Mouse (Mus musculus) heart, postnatal 0 days (tissue): Measurements from ENCODE around the gene Gpi1. TPM values are rescaled to one million over a fixed set of nuclear protein-coding genes. Genes with fewer than 3 reads are reported as not detected.
A peak's percentile ranks its signal among the peaks of the same experiment; 100 is the strongest.
"Not testable (repeated sequence)": the region's sequence is repeated elsewhere in the genome, so short reads cannot be mapped to it uniquely, and the experiment has no call there.

Experiments used
- ATAC-seq: fragments of 200-750 bp; cut with Nextera tagmentation; 2 replicates; pipeline ENCODE4 v1.8.0; 2017; ENCODE audit warnings: low read depth, moderate number of reproducible peaks, moderate library complexity; ENCODE audit not compliant: insufficient read depth
- DNase-seq: peaks from one replicate; pipeline ENCODE4 v3.0.0-alpha.2; 2016; ENCODE audit warnings: low spot score
- H3K27ac ChIP-seq: fragments of 300-500 bp; sonication (generic); 2 replicates; pipeline ENCODE4 v1.5.1; 2014; ENCODE audit warnings: low read depth, mild to moderate bottlenecking
- H3K27me3 ChIP-seq: fragments of 300-500 bp; sonication (generic); 2 replicates; pipeline ENCODE4 v1.6.1; 2014; ENCODE audit warnings: low read length, mixed read lengths; ENCODE audit not compliant: control insufficient read depth, insufficient read depth
- H3K36me3 ChIP-seq: fragments of 300-500 bp; sonication (generic); replicated peaks from 2 replicates; pipeline ENCODE4 v1.6.1; 2014; ENCODE audit warnings: low read length, mixed read lengths; ENCODE audit not compliant: control insufficient read depth, insufficient read depth
- H3K4me1 ChIP-seq: fragments of 300-500 bp; sonication (generic); 2 replicates; pipeline ENCODE4 v1.6.1; 2014; ENCODE audit warnings: antibody characterized with exemption; ENCODE audit not compliant: control insufficient read depth, insufficient read depth
- H3K4me2 ChIP-seq: fragments of 300-500 bp; sonication (generic); 2 replicates; pipeline ENCODE4 v1.6.1; 2014; ENCODE audit warnings: low read depth, mild to moderate bottlenecking, low read length, moderate library complexity
- H3K4me3 ChIP-seq: fragments of 300-500 bp; sonication (generic); 2 replicates; pipeline ENCODE4 v1.5.1; 2014; ENCODE audit warnings: low read depth, low read length
- H3K9ac ChIP-seq: fragments of 300-500 bp; sonication (generic); replicated peaks from 2 replicates; pipeline ENCODE4 v1.6.1; 2014; ENCODE audit warnings: low read depth, low read length, mixed read lengths
- H3K9me3 ChIP-seq: fragments of 300-500 bp; sonication (generic); replicated peaks from 2 replicates; pipeline ENCODE4 v1.6.1; 2016; ENCODE audit warnings: low read length; ENCODE audit not compliant: control insufficient read depth
- CTCF ChIP-seq: IDR thresholded peaks from 2 replicates; pipeline ENCODE4 v1.5.1; 2016; ENCODE audit warnings: antibody characterized with exemption, control low read depth, low read depth
- EP300 ChIP-seq: IDR thresholded peaks from 2 replicates; pipeline ENCODE4 v1.6.1; 2016; ENCODE audit warnings: antibody characterized with exemption, low read depth
- WGBS: fragments of 180-500 bp; shearing (Covaris S2); extraction: QIAGEN DNeasy Blood & Tissue Kit; methylation state at CpG from one replicate; pipeline ENCODE4 v1.1.7; 2014; 5-methylcytosine and 5-hydroxymethylcytosine counted together
- polyA plus RNA-seq: library from polyadenylated mRNA; unstranded; fragments of >200 nt; fragmentation: Nextera tagmentation; extraction: Ambion mirVana; gene quantifications from 2 replicates; pipeline ENCODE4 v1.2.1, GENCODE M21; 2015
- total RNA-seq: library from RNA; depleted of rRNA; stranded (reverse); fragments of >200 nt; gene quantifications from 2 replicates; pipeline ENCODE4 v1.2.3, GENCODE M21; 2014; ENCODE audit warnings: low replicate concordance

Gpi1 gene
- total and polyA plus RNA-seq, 2 experiments from 2014 or later, result 618 to 645 TPM

DNA sequence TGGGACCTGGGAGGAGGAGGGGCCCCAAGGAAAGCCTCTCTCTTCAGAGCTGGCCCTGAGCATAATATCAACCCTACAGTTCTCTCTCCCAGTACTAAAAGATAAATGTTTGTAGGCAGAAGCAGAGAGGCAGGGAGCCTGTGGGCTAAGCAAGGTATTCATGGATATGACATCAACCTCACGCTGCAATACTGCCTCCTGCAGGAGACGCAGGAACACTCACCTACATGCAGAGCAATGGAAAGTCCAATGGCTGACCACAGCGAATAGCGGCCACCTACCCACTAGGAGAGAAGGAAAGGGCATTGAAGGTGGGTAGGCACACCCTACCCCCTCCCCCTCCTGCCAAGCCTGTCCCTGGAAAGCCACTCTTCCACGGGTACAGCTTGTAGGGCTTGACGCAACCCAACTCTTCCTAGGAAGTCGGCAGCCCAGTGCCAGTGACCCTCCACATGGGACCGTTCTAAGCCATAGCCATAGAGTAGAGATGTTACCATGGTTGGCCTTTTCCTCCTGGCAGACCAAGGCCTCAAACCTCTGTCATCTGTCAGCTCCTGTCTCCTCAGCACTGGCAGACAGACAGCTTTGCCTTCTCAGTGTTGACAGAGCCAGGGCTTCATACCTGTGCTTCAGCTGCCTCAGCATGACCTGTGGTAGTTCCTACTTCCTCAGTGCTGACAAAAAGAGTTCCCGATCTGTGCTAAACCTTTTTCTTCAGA, 21.9 kb downstream of the Gpi1 start:
- ATAC-seq, result no peak
- WGBS, result 85% methylated on average over 9 of the region's 9 CpGs

GRCm38 (mm10) chr7:34206331-34206730, 23.8 kb downstream of the Gpi1 start:
- Histone ChIP-seq H3K4me2 (no peak overlapping the region), H3K27me3 (no peaks in the 10 kb centered on the region), H3K36me3 (peaks cover 100% of the 10 kb centered on the region), H3K9me3 (no peaks in the 10 kb centered on the region), H3K4me1 (no peaks in the 10 kb centered on the region), H3K27ac (no peak overlapping the region), H3K4me3 (no peak overlapping the region), H3K9ac (no peak overlapping the region)
- ATAC-seq, result no peak
- TF ChIP-seq EP300, result no peak
- 94% methylated on average over 6 of the region's 6 CpGs for WGBS
- DNase-seq, result no peak

More for the DNA sequence above, 21.9 kb downstream of the Gpi1 start:
- DNase-seq, result no peak
- TF ChIP-seq EP300 (no peak), CTCF (peak; percentile 27; the same call in 1 of the 2 replicates)
- H3K4me3 ChIP-seq, result no peak overlapping the region
- no peak overlapping the region for H3K27ac ChIP-seq
- H3K27me3 ChIP-seq, result no peaks in the 10 kb centered on the region
- H3K4me2 ChIP-seq, result no peak overlapping the region
- no peaks in the 10 kb centered on the region for H3K4me1 ChIP-seq
- H3K9me3 ChIP-seq, result no peaks in the 10 kb centered on the region
- peaks cover 100% of the 10 kb centered on the region for H3K36me3 ChIP-seq
- H3K9ac ChIP-seq, result no peak overlapping the region

DNA sequence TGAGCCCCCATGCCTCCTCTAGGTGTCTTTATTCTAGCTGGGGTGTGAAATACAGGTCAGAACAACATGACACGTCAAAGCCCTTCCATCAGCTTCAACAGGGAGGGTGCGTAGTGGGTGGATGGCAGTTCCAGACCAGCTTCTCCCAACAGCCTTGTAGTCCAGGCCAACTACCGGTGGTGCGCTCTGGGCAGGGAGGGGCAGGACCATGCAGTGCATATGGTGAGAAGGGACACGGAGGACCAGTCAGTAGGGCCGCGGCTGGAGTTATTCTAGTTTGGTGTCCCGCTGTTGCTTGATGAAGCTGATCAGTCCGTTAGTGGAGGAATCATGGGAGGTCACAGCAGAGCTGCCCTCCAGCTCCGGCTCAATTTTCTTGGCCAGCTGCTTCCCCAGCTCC, 28.0 kb downstream of the Gpi1 start:
- peaks cover 67% of the 10 kb centered on the region for H3K36me3 ChIP-seq
- not testable (repeated sequence) for ATAC-seq, H3K9me3 ChIP-seq, H3K27ac ChIP-seq, H3K4me2 ChIP-seq, H3K9ac ChIP-seq, H3K4me3 ChIP-seq, H3K4me1 ChIP-seq, H3K27me3 ChIP-seq, DNase-seq
- WGBS, result 87% methylated on average over 10 of the region's 10 CpGs

DNA sequence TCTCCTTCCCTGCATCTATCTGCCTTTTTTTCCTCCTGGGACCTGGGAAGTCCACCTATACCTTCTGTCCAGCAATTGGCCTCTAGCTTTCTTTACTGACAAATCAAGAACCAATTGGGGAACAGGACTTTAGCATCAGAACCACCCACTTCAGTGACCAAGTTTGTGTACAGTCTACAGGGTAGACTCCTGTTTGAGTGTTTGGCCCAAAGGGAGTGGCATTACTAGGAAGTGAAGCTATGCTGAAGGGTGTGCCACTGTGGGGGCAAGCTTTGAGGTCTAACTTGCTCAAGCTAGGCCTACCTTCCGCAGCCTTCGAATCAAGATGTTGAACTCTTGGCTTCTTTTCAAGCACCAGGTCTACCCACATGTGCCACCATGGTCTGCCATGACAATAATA, 29.3 kb downstream of the Gpi1 start:
- H3K27me3 ChIP-seq, result no peaks in the 10 kb centered on the region
- WGBS, result 100% methylated on average over 2 of the region's 2 CpGs

DNA sequence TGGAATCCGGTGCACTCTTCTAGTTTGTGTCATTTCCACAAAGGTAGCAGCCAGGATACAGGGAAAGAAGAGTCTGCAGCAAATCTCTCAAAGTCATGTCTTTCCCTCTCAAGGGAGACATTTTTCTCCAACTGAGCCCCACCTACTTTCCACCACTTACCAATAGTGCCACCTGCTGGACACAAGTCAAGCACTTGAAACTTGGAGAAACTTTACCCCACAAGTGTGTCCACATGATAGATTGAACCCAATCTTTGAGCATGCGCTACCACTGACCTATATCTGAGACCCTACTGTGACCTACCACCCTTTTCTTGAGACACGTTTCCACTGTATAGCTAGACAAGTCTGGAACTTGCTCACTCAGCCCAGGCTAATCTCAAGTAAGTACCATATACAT, 31.8 kb downstream of the Gpi1 start:
- Histone ChIP-seq H3K27me3 (no peaks in the 10 kb centered on the region), H3K4me2 (no peak overlapping the region), H3K36me3 (peaks cover 33% of the 10 kb centered on the region), H3K9me3 (no peaks in the 10 kb centered on the region), H3K4me1 (peaks cover 8% of the 10 kb centered on the region; the same call in 1 of the 2 replicates), H3K27ac (no peak overlapping the region), H3K9ac (no peak overlapping the region), H3K4me3 (no peak overlapping the region)
- 43% methylated on average over 3 of the region's 3 CpGs for WGBS
- DNase-seq (no peak), ATAC-seq (no peak)
- peak; percentile 52 for TF ChIP-seq CTCF
- TF ChIP-seq EP300, result no peak

More for the DNA sequence above, 29.3 kb downstream of the Gpi1 start:
- no peak for DNase-seq
- no peak for ATAC-seq
- H3K9ac ChIP-seq, result no peak overlapping the region
- H3K4me2 ChIP-seq, result no peak overlapping the region
- no peaks in the 10 kb centered on the region for H3K9me3 ChIP-seq
- H3K27ac ChIP-seq, result no peak overlapping the region
- TF ChIP-seq CTCF, result no peak
- TF ChIP-seq EP300, result no peak
- H3K36me3 ChIP-seq, result peaks cover 54% of the 10 kb centered on the region
- H3K4me3 ChIP-seq, result no peak overlapping the region
- H3K4me1 ChIP-seq, result peaks cover 3% of the 10 kb centered on the region; the same call in 1 of the 2 replicates
